Mouse (Mus musculus) Patski (cell line): ENCODE results near the gene Hgd. TPM values are rescaled to one million over a fixed set of nuclear protein-coding genes. Genes with fewer than 3 reads are reported as not detected.

Source experiments
- ATAC-seq: fragments of 100-300 bp; one replicate; pipeline ENCODE4 v1.8.0; 2021
- CTCF ChIA-PET: fragments of 350-600 bp; sonication (Branson Sonifier 250); formaldehyde crosslinking; loops from one replicate; lab custom pipeline; 2022; ENCODE audit warnings: inconsistent platforms; lab: Charles Lee
- POLR2A ChIA-PET: fragments of 350-600 bp; sonication (Branson Sonifier 250); formaldehyde crosslinking; loops from one replicate; lab custom pipeline; 2022; ENCODE audit warnings: antibody characterized with exemption, inconsistent platforms; lab: Charles Lee
- DNase-seq: peaks from one replicate; pipeline ENCODE4 v3.0.0-alpha.2; 2011; ENCODE audit warnings: low read depth, low spot score
- H3K27me3 ChIP-seq: fragments of 371-371 bp; one replicate; pipeline ENCODE4 v1.5.1; 2021
- CTCF ChIP-seq: fragments of 100-300 bp; IDR thresholded peaks from one replicate; pipeline ENCODE4 v1.5.1; 2021
- in situ Hi-C: fragments of 300-500 bp; cut with MboI; formaldehyde crosslinking; loops from 3 replicates; pipeline ENCODE4 v1.11.1; 2018; ENCODE audit warnings: low pct_unique_long_range_greater_than_20kb, mixed read lengths
- polyA plus RNA-seq: library from polyadenylated mRNA; unstranded; gene quantifications from one replicate; pipeline ENCODE4 v1.2.3, GENCODE M21; 2021

Gene Hgd
- polyA plus RNA-seq, 1 experiment from 2014 or later, result 0.09 TPM

DNA sequence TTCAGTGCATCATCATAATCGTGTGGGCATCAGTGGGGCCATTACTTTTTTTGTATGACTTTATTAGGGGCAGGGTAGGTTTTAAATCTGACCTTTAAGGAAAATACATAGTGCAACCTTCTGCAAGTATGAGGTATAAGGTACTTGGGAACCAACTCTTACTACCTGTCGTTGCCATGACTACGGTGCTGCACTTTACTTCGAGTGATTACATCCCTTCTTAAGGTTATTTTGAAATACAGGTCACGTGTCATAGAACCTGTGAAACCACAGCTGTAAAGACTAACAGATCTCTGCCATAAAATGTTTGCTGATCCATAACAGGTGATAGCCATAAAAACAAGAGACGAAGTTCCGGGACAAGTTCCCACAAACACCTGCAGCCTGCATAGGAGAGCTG lies 18.5 kb downstream of the Hgd start:
- ATAC-seq, result no peak
- CTCF ChIA-PET, result no interaction called here
- in situ Hi-C loops, result no loop called here

DNA sequence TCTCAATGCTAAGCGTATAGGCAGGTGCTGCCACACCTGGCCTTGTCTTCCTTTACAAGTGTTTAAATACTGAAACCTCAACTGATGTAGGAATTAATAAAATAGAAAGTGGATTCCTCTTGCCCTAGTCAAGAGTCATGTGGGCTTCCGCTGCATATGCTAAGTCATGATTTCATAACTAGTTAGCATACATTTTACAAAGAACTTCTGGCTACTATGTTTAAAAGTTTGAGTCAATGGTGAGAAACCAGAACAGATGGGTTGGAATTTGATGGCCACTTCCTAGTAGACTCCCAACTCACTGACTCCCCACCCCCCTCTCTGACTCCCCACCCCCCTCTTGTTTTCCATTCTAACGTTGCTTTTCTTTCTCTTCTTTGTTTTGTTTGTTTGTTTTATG lies 19.4 kb downstream of the Hgd start:
- no peak for DNase-seq
- in situ Hi-C loops, result no loop called here
- TF ChIP-seq CTCF, result no peak
- no peak for ATAC-seq
- POLR2A ChIA-PET, result no interaction called here
- H3K27me3 ChIP-seq, result no peaks in the 10 kb centered on the region
- CTCF ChIA-PET, result no interaction called here

More for the DNA sequence above, 18.5 kb downstream of the Hgd start:
- no peak for TF ChIP-seq CTCF
- POLR2A ChIA-PET, result no interaction called here
- no peaks in the 10 kb centered on the region for H3K27me3 ChIP-seq
- no peak for DNase-seq

DNA sequence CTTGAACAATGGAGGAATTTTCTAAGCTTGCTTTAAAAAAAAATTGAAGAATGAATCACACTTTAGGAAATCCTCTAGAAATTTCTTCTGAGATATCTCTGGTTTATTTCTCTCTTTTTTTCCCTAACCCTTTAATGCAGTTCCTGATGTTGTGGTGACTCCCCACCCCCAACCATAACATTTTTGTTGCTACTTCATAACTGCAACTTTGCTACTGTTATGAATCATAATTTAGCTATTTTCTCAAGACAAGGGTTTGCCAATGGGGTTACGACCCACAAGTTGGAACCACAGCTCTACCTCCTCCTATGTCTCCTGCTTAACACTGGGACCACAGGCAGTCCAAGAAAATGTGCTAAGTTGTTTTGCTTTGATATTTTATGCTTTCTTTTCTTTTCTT lies 23.5 kb downstream of the Hgd start:
- ATAC-seq (no peak), DNase-seq (no peak)
- TF ChIP-seq CTCF, result no peak
- H3K27me3 ChIP-seq, result no peaks in the 10 kb centered on the region
- in situ Hi-C loops, result no loop called here
- ChIA-PET CTCF (interaction anchor here (1.2 kb wide), 1 partner anchor 14 kb away, joined by 4 read pairs; no protein-coding TSS in a partner anchor), POLR2A (no interaction called here)

DNA sequence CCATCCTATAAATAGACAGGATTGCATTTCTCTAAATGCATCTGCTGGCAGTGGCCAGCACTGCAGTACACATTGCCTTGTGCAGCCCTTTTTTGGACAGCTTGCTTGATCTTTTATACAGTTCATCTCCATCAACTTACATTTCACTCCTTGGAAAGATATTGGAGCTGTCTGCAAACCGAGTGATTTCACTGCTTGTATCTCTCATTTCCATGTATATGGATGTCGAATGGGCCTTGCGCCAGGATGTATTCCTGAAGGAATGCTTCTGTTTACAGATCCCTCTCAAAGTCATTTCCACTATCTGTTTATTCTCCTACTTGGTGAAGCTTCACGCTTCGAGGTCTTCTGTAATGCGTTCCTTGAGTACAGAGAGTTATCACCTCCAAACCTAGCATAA lies 24.3 kb downstream of the Hgd start:
- DNase-seq, result no peak
- in situ Hi-C loops, result no loop called here
- H3K27me3 ChIP-seq, result no peaks in the 10 kb centered on the region
- ATAC-seq, result no peak
- no peak for TF ChIP-seq CTCF
- POLR2A ChIA-PET, result no interaction called here
- CTCF ChIA-PET, result interaction anchor here (1.3 kb wide), 1 partner anchor 13 kb away, joined by 3 read pairs; no protein-coding TSS in a partner anchor

DNA sequence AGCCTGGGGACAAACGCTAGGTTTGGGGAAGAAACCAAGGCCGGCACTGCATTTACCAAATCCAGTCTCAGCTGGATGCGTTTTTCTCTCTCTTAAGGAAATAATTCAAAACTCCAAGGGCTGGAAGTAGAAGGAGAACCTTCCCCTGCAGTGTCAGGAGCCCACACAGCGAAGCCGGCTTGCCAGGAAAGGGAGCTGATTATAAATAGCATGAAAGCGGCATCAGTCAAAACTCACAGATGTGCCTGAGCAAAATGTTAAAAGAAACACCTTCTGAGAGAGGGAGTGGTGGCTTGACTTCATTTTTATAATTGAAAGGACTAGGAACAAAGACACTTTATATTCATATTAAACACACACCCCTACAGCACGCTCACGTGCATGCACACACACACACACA lies 30.4 kb downstream of the Hgd start:
- DNase-seq, result no peak
- no peak for TF ChIP-seq CTCF
- POLR2A ChIA-PET, result no interaction called here
- CTCF ChIA-PET, result interaction anchor here (1.1 kb wide), 1 partner anchor 9 kb away, joined by 3 read pairs; no protein-coding TSS in a partner anchor
- H3K27me3 ChIP-seq, result no peaks in the 10 kb centered on the region
- in situ Hi-C loops, result no loop called here
- ATAC-seq, result no peak

DNA sequence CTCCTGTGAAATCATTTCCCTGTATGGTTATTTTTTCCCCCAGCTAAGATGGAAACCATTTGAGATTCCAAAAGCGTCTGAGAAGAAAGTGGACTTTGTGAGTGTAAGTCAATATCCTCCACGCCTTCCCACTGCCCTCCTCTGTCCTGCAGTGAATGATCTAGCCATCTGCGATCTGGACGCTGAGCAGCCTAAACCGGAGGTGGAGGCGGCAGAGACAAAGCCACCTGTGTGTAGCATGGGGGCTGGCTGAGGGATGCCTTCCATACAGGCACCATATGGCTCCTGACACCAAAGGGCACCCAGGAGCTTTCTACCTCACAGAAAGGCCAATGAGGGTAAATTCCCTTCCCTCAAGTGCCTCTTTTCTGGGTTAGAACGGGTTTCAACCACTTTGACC lies 31.1 kb downstream of the Hgd start:
- no peak for ATAC-seq
- no peak for TF ChIP-seq CTCF
- H3K27me3 ChIP-seq, result no peaks in the 10 kb centered on the region
- POLR2A ChIA-PET, result no interaction called here
- in situ Hi-C loops, result no loop called here
- DNase-seq, result no peak
- CTCF ChIA-PET, result no interaction called here

DNA sequence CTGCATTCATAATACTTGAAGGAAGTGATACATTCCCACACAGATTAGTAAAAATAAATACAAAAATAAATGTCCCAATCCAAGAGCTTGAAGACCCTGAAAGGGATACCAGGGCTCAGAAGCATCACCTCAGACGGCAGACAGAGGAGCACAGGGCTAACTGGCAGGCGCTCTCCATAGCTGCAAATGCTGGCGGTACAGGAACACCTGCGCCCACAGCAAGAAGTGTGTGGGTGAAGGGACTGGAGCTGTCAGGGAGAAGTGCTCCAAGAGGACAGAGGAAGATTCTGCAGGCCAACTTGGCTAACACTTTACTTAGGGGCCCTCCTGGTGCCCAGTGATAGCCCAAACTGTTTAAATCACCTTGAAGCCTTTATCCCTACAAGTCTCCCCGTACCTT lies 32.1 kb downstream of the Hgd start:
- CTCF ChIA-PET, result no interaction called here
- no peak for TF ChIP-seq CTCF
- POLR2A ChIA-PET, result no interaction called here
- H3K27me3 ChIP-seq, result no peaks in the 10 kb centered on the region
- in situ Hi-C loops, result no loop called here
- no peak for ATAC-seq
- no peak for DNase-seq

DNA sequence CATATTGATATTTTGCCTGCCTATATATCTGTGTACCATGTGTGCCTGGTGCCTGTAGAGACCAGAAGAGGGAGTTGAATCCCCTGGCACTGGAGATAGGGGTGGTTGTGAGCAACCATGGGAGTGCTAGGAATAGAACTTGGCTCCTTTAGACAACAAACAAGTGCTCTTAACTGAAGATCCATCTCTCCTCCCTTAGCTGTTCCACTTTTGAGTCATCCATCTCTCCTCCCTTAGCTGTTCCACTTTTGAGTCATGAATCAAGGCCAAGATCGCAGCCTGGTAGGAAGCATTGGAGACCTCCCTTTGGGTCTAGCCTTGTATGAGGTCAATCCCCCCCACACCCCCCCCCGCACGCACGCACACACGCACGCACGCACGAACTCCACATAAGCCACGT lies 34.6 kb downstream of the Hgd start:
- POLR2A ChIA-PET, result no interaction called here
- CTCF ChIA-PET, result no interaction called here
- in situ Hi-C loops, result no loop called here
- ATAC-seq (no peak), DNase-seq (no peak)
- no peaks in the 10 kb centered on the region for H3K27me3 ChIP-seq
- TF ChIP-seq CTCF, result no peak

DNA sequence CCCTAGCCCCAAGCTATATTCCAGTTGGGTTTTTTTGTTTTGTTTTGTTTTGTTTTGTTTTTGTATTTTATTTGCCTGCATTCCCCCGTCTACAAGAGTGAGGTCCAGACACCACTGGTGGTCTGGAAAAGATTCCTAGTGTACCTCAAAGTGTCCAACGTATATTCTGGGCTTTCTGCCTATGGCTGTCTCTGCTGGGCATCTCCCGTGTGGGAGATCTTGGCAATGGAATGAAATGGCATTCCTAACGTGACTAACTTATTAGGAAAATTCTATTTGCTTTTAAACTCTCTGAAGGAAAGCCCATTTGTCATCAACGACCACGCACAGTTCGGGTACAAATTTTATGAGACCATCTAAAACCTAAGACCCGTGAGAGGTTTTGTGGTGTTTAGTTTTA lies 35.5 kb downstream of the Hgd start:
- peak; percentile 47 for DNase-seq
- CTCF ChIA-PET, result interaction anchor here (1.0 to 1.4 kb wide), 2 partner anchors 17 to 37 kb away, joined by 3 read pairs; no protein-coding TSS in a partner anchor
- no peak for TF ChIP-seq CTCF
- H3K27me3 ChIP-seq, result no peaks in the 10 kb centered on the region
- peak; percentile 54 for ATAC-seq
- POLR2A ChIA-PET, result no interaction called here
- in situ Hi-C loops, result no loop called here

DNA sequence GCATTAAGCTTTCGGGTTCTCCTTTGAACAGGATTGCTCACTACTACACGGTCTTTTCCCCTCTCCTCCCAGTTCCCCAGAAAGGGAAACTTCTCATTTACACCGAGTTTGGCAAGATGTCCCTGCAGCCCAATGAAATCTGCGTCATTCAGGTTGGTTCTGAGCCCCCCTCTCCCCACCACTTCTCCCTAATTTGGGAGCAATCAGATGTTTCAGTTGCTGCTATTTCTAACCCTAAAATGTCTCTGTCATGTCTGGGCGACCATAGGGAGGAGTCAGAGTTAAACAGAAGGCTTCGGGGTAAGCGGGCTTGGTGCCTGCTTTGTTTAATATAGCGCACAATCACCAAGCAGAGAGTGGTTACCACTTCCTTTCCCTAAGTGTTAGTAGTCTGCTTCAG lies 36.2 kb downstream of the Hgd start:
- ChIA-PET POLR2A (no interaction called here), CTCF (interaction anchor here (1.4 kb wide), 1 partner anchor 17 kb away, joined by 3 read pairs; no protein-coding TSS in a partner anchor)
- in situ Hi-C loops, result no loop called here
- TF ChIP-seq CTCF, result no peak
- ATAC-seq, result no peak
- H3K27me3 ChIP-seq, result no peaks in the 10 kb centered on the region
- no peak for DNase-seq

DNA sequence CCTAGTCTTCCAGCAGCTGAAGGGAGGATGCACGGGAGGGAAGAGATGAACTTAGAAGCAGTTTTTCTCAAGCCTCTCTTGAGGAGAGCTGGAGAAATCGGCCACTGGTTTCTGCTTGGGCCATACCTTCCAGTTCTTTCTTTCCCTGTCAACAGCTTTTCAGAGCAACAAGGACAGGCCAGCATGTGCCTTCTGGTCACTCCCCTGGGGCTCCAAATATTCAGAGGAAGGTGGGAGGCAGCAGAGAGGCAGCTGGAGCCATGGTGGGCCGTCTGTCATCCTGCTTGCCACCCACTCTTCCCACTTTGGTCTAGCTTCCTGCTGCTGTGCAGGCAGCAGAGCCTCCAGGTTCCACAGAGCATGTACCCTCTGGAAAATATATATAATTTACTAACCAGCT lies 37.7 kb downstream of the Hgd start:
- ChIA-PET CTCF (interaction anchor here (0.8 to 2.8 kb wide), 2 partner anchors 12 to 13 kb away, joined by 3 to 8 read pairs; no protein-coding TSS in a partner anchor), POLR2A (no interaction called here)
- no peaks in the 10 kb centered on the region for H3K27me3 ChIP-seq
- no peak for DNase-seq
- ATAC-seq, result no peak
- no peak for TF ChIP-seq CTCF
- in situ Hi-C loops, result no loop called here

DNA sequence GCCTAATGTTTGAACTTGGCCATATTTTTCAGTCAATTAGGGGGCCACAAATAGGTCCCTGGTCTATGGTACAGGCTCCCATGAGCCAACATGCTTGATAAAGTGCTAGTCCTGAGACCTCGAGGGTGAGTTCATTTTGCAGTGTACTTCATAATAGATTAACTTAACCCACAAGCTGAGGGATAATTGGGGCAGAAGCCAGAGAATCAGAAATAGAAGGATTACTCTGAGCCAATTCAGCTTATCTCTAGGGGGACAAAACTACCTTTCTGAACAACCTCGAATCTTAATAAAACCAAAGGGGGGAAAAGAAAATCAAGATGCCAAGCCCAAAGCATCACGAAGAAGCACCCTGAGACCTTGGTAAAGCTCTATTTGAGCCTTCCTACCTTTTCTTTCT lies 42.5 kb downstream of the Hgd start:
- in situ Hi-C loops, result no loop called here
- ChIA-PET POLR2A (no interaction called here), CTCF (no interaction called here)
- no peaks in the 10 kb centered on the region for H3K27me3 ChIP-seq
- TF ChIP-seq CTCF, result no peak
- DNase-seq, result no peak
- no peak for ATAC-seq
